Mouse (Mus musculus) testis, adult 2 months (tissue): ENCODE measurements around the gene Insr. TPM values are rescaled to one million over a fixed set of nuclear protein-coding genes. Genes with fewer than 3 reads are reported as not detected.
"Not testable (repeated sequence)": the region's sequence is repeated elsewhere in the genome, so short reads cannot be mapped to it uniquely, and the experiment has no call there.

ENCODE experiments used
- H3K27ac ChIP-seq: fragments of 200-500 bp; 2 replicates; pipeline ENCODE4 v1.5.1; 2012; ENCODE audit warnings: low read depth, low read length; ENCODE audit not compliant: control insufficient read depth, insufficient read depth
- H3K27me3 ChIP-seq: fragments of 200-500 bp; 2 replicates; pipeline ENCODE4 v1.6.1; 2012; ENCODE audit warnings: mild to moderate bottlenecking, low read length, moderate library complexity; ENCODE audit not compliant: control insufficient read depth, insufficient read depth
- H3K36me3 ChIP-seq: fragments of 200-500 bp; 2 replicates; pipeline ENCODE4 v1.6.1; 2012; ENCODE audit warnings: mild to moderate bottlenecking, low read length; ENCODE audit not compliant: control insufficient read depth, insufficient read depth
- H3K4me1 ChIP-seq: fragments of 200-500 bp; 2 replicates; pipeline ENCODE4 v1.6.1; 2012; ENCODE audit warnings: low read length; ENCODE audit not compliant: control insufficient read depth, insufficient read depth
- H3K4me3 ChIP-seq: fragments of 200-500 bp; 2 replicates; pipeline ENCODE4 v1.5.1; 2012; ENCODE audit warnings: low read depth, mild to moderate bottlenecking, low read length, moderate library complexity, mixed read lengths; ENCODE audit not compliant: control insufficient read depth
- CTCF ChIP-seq: fragments of 200-500 bp; IDR thresholded peaks from 2 replicates; pipeline ENCODE4 v1.5.1; 2012; ENCODE audit warnings: low read depth, mild to moderate bottlenecking, inconsistent platforms, low read length, moderate library complexity; ENCODE audit not compliant: control insufficient read depth, insufficient read depth, insufficient replicate concordance
- POLR2A ChIP-seq: fragments of 200-500 bp; IDR thresholded peaks from 2 replicates; pipeline ENCODE4 v1.6.1; 2012; ENCODE audit warnings: low read depth, mild to moderate bottlenecking, inconsistent platforms, low read length, moderate library complexity; ENCODE audit not compliant: control insufficient read depth
- polyA plus RNA-seq: library from polyadenylated mRNA; depleted of rRNA; stranded (reverse); fragments of >200 nt; gene quantifications from 2 replicates; pipeline ENCODE4 v1.2.3, GENCODE M21; 2012; rRNA removed

Gene Insr
- polyA plus RNA-seq, 1 experiment, result 5.8 TPM

- Histone ChIP-seq H3K36me3 (no peaks in the 10 kb centered on the region), H3K4me1 (no peaks in the 10 kb centered on the region), H3K27ac (no peak overlapping the region), H3K4me3 (no peak overlapping the region), H3K27me3 (no peaks in the 10 kb centered on the region)
- TF ChIP-seq CTCF (no peak), POLR2A (no peak)
Observed at GRCm38 (mm10) chr8:3187456-3187855, 92.0 kb downstream of the Insr start.

GRCm38 (mm10) chr8:3179930-3180329 lies 99.5 kb downstream of the Insr start:
- no peaks in the 10 kb centered on the region for H3K4me1 ChIP-seq
- TF ChIP-seq POLR2A (no peak), CTCF (no peak)
- no peaks in the 10 kb centered on the region for H3K27me3 ChIP-seq
- H3K4me3 ChIP-seq, result no peak overlapping the region
- no peak overlapping the region for H3K27ac ChIP-seq
- H3K36me3 ChIP-seq, result no peaks in the 10 kb centered on the region

- no peak overlapping the region for H3K4me3 ChIP-seq
- H3K36me3 ChIP-seq, result no peaks in the 10 kb centered on the region
- no peaks in the 10 kb centered on the region for H3K27me3 ChIP-seq
- no peak overlapping the region for H3K27ac ChIP-seq
- no peaks in the 10 kb centered on the region for H3K4me1 ChIP-seq
- TF ChIP-seq POLR2A (no peak), CTCF (no peak)
Observed at GRCm38 (mm10) chr8:3177440-3177839, 102.0 kb downstream of the Insr start.

GRCm38 (mm10) chr8:3172246-3172645 lies 107.2 kb downstream of the Insr start:
- no peak overlapping the region for H3K4me3 ChIP-seq
- H3K27ac ChIP-seq, result no peak overlapping the region
- H3K27me3 ChIP-seq, result no peaks in the 10 kb centered on the region
- H3K4me1 ChIP-seq, result no peaks in the 10 kb centered on the region
- no peaks in the 10 kb centered on the region for H3K36me3 ChIP-seq
- no peak for TF ChIP-seq POLR2A
- TF ChIP-seq CTCF, result no peak

- no peak overlapping the region for H3K27ac ChIP-seq
- H3K4me1 ChIP-seq, result no peaks in the 10 kb centered on the region
- TF ChIP-seq POLR2A (no peak), CTCF (no peak)
- H3K4me3 ChIP-seq, result no peak overlapping the region
- no peaks in the 10 kb centered on the region for H3K27me3 ChIP-seq
- no peaks in the 10 kb centered on the region for H3K36me3 ChIP-seq
Observed at GRCm38 (mm10) chr8:3146506-3146905, 132.9 kb downstream of the Insr start.

GRCm38 (mm10) chr8:3100416-3100815 lies 179.0 kb downstream of the Insr start:
- H3K27ac ChIP-seq, H3K27me3 ChIP-seq, H3K36me3 ChIP-seq, H3K4me3 ChIP-seq, H3K4me1 ChIP-seq: not testable (repeated sequence)

Other genes with a start within 250 kb of the Insr start
- 0.13 and 0.46 TPM in 2 replicates for gene A430078G23Rik, start 73.8 kb upstream of the Insr start, polyA plus RNA-seq
- gene Arhgef18, start 113.4 kb upstream of the Insr start, polyA plus RNA-seq, result 6.7 and 8.2 TPM in 2 replicates
- gene Pex11g, start 188.1 kb upstream of the Insr start, polyA plus RNA-seq, result 47.9 and 51.1 TPM in 2 replicates
- gene Tex45, start 191.2 kb upstream of the Insr start, polyA plus RNA-seq, result 72.2 and 114 TPM in 2 replicates
- gene Zfp358, start 213.5 kb upstream of the Insr start, polyA plus RNA-seq, result 3.8 and 3.9 TPM in 2 replicates
- 39.7 and 46.5 TPM in 2 replicates for gene Mcoln1, start 220.8 kb upstream of the Insr start, polyA plus RNA-seq
- 12.4 and 17.8 TPM in 2 replicates for gene Pnpla6, start 235.8 kb upstream of the Insr start, polyA plus RNA-seq